Comparison of ENCODE assay signal across 9 mouse cellular contexts in the genomic region with DNA sequence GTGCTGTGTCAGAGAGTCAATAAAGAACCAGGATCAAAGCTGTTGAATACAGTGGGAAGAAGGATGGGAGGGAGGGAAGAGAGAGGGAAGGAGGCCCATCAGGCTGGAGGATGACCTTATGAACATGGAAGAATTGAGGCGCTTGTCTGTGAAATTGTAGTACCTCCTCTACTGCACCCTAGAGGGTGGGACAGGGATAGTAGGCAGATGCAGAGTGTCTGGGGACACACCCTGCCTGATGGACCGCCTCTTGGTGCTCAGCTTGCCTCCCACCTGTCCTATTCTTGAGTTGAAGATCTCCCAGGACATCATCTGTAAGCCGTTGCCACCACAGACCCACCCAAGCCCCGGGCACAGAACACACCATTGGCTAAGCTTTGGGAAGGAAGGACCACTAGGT. TPM values are rescaled to one million over a fixed set of nuclear protein-coding genes. Genes with fewer than 3 reads are reported as not detected.
DNase-seq lines count a peak whose midpoint lies in the region; ATAC-seq and TF ChIP-seq lines count a peak whose summit lies in the region.
"Had no signal": no experiment of that assay in that cellular context is flagged by ENCODE, and none has a peak within 500 bp of the region (broad histone marks: within the 10 kb centered on the region; RNA-seq: fewer than 3 reads in every experiment).

No protein-coding gene starts in this region.

- peak; percentile 45 for TF ChIP-seq CTCF in heart, adult 2 months (IDR thresholded peaks at IDR 0.05)
- TF ChIP-seq CTCF in intestine, postnatal 0 days (IDR thresholded peaks at IDR 0.05; ENCODE audit: low read depth): peak; percentile 55

- H3K9me3 ChIP-seq in lung, embryonic 15.5 days: no peaks in the 10 kb centered on the region
- H3K9me3 ChIP-seq in intestine, postnatal 0 days (ENCODE audit: control insufficient read depth): no peaks in the 10 kb centered on the region
- no peaks in the 10 kb centered on the region for H3K9me3 ChIP-seq in stomach, embryonic 14.5 days (ENCODE audit: control insufficient read depth, low read depth, low read length)

- no peak for ATAC-seq in lung, embryonic 15.5 days (ENCODE audit: borderline replicate concordance, extremely low read depth, low FRiP score, low TSS enrichment)
- ATAC-seq in intestine, postnatal 0 days: no peak
- no peak for ATAC-seq in stomach, embryonic 14.5 days (ENCODE audit: insufficient number of reproducible peaks, insufficient read depth, low FRiP score, low read depth)

- H3K4me2 ChIP-seq in lung, embryonic 15.5 days: no peak overlapping the region
- no peak overlapping the region for H3K4me2 ChIP-seq in intestine, postnatal 0 days (replicated peaks; ENCODE audit: low read depth)
- H3K4me2 ChIP-seq in stomach, embryonic 14.5 days (replicated peaks; ENCODE audit: low read depth, low read length): no peak overlapping the region

- peaks cover 27% of the 10 kb centered on the region for H3K4me1 ChIP-seq in heart, adult 2 months (ENCODE audit: control insufficient read depth, insufficient read depth, low read length)
- peaks cover 34% of the 10 kb centered on the region for H3K4me1 ChIP-seq in lung, embryonic 15.5 days
- peaks cover 15% of the 10 kb centered on the region for H3K4me1 ChIP-seq in intestine, postnatal 0 days (replicated peaks; ENCODE audit: control insufficient read depth, insufficient read depth, low read length)
- H3K4me1 ChIP-seq in stomach, embryonic 14.5 days (ENCODE audit: control insufficient read depth, insufficient read depth, low read length): peaks cover 19% of the 10 kb centered on the region

- no peaks in the 10 kb centered on the region for H3K27me3 ChIP-seq in heart, adult 2 months (ENCODE audit: control insufficient read depth, insufficient read depth, low read length)
- no peaks in the 10 kb centered on the region for H3K27me3 ChIP-seq in lung, embryonic 15.5 days
- no peaks in the 10 kb centered on the region for H3K27me3 ChIP-seq in intestine, postnatal 0 days (replicated peaks; ENCODE audit: control insufficient read depth, insufficient read depth, low read length)
- H3K27me3 ChIP-seq in stomach, embryonic 14.5 days (ENCODE audit: control insufficient read depth, insufficient read depth, low read length): no peaks in the 10 kb centered on the region

- no peak for DNase-seq in heart, adult 2 months
- no peak for DNase-seq in heart, adult 8-10 months (ENCODE audit: low spot score)
- DNase-seq in lung, postnatal 10 days: no peak
- no peak for DNase-seq in yolk sac, embryonic 10.5 days (ENCODE audit: low spot score)
- DNase-seq in adrenal gland, adult 2 months: no peak
- DNase-seq: gastrocnemius, postnatal 36 days had no signal

- no peaks in the 10 kb centered on the region for H3K79me2 ChIP-seq in heart, adult 2 months (replicated peaks; ENCODE audit: control insufficient read depth, insufficient read depth, low read length)

- 73% methylated on average over 4 of the region's 4 CpGs for WGBS in heart, adult 2 months
- WGBS in lung, embryonic 15.5 days: 91% methylated on average over 4 of the region's 4 CpGs
- WGBS in intestine, postnatal 0 days: 86% methylated on average over 4 of the region's 4 CpGs
- 84% methylated on average over 4 of the region's 4 CpGs for WGBS in stomach, embryonic 14.5 days

- intact Hi-C loops in heart, adult 2 months (cut with DNase I): loop anchor here (1.0 to 10.0 kb wide), 2 partner anchors 17 to 58 kb away; no protein-coding TSS in a partner anchor

- peak overlapping the region; percentile 95 for H3K27ac ChIP-seq in heart, adult 2 months
- peak overlapping the region; percentile 82 for H3K27ac ChIP-seq in lung, embryonic 15.5 days
- no peak overlapping the region for H3K27ac ChIP-seq in intestine, postnatal 0 days (ENCODE audit: low read depth, low read length)
- H3K27ac ChIP-seq in stomach, embryonic 14.5 days (ENCODE audit: low read length): peak overlapping the region; percentile 74; the same call in 1 of the 2 replicates

- H3K4me3 ChIP-seq in heart, adult 2 months: no peak overlapping the region
- no peak overlapping the region for H3K4me3 ChIP-seq in lung, embryonic 15.5 days
- no peak overlapping the region for H3K4me3 ChIP-seq in intestine, postnatal 0 days (ENCODE audit: low read depth, low read length)
- no peak overlapping the region for H3K4me3 ChIP-seq in stomach, embryonic 14.5 days (ENCODE audit: low read depth, low read length)

- TF ChIP-seq POLR2A in heart, adult 2 months (IDR thresholded peaks at IDR 0.05; ENCODE audit: insufficient read depth, low read depth, low read length): no peak

- TF ChIP-seq EP300 in heart, adult 2 months (IDR thresholded peaks at IDR 0.05; ENCODE audit: insufficient read depth, low read depth, low read length): 0 out of 2 replicates have a peak, but pooled peaks have one; percentile 3

- no peak overlapping the region for H3K9ac ChIP-seq in heart, adult 2 months (ENCODE audit: low read depth, low read length)
- no peak overlapping the region for H3K9ac ChIP-seq in lung, embryonic 15.5 days
- H3K9ac ChIP-seq in intestine, postnatal 0 days (ENCODE audit: low read depth, low read length): no peak overlapping the region
- no peak overlapping the region for H3K9ac ChIP-seq in stomach, embryonic 14.5 days (replicated peaks; ENCODE audit: low read depth, low read length)

- H3K36me3 ChIP-seq in heart, adult 2 months (ENCODE audit: control insufficient read depth, insufficient read depth, low read length): peaks cover 7% of the 10 kb centered on the region
- H3K36me3 ChIP-seq in lung, embryonic 15.5 days: no peaks in the 10 kb centered on the region
- no peaks in the 10 kb centered on the region for H3K36me3 ChIP-seq in intestine, postnatal 0 days (ENCODE audit: control insufficient read depth, insufficient read depth)
- no peaks in the 10 kb centered on the region for H3K36me3 ChIP-seq in stomach, embryonic 14.5 days (ENCODE audit: control insufficient read depth, insufficient read depth, low read length)

RNA-seq across cellular contexts. Expression of a gene that starts 30.1 kb away (rescaled TPM):
- 10 to 100 TPM; 74.4 to 79.4 TPM for total RNA-seq in heart, adult 2 months (2021)
- polyA plus RNA-seq in heart, adult 2 months (2012; rRNA removed): 43.3 and 65.0 TPM in 2 replicates
- 100 to 1,000 TPM in 1 of 4 experiments, 10 to 100 TPM in 3; 65.0 to 103 (median 80.0) TPM for total RNA-seq in heart, adult 8-10 months (2022)
- polyA plus RNA-seq in lung, embryonic 15.5 days (2015; fragmentation: Nextera tagmentation; extraction: Ambion mirVana): 139 and 147 TPM in 2 replicates
- polyA plus RNA-seq in intestine, postnatal 0 days (2015; fragmentation: Nextera tagmentation; extraction: Ambion mirVana): 77.9 and 80.7 TPM in 2 replicates
- polyA plus RNA-seq in stomach, embryonic 14.5 days (2014; fragmentation: Nextera tagmentation; extraction: Ambion mirVana): 228 and 245 TPM in 2 replicates
- 100 to 1,000 TPM; 191 to 215 TPM for total RNA-seq in adrenal gland, adult 2 months (2021)
- 458 and 470 TPM in 2 replicates for polyA plus RNA-seq in adrenal gland, adult 2 months (2012; rRNA removed)
